ENCODE assay signal across 11 mouse cellular contexts in the genomic region with DNA sequence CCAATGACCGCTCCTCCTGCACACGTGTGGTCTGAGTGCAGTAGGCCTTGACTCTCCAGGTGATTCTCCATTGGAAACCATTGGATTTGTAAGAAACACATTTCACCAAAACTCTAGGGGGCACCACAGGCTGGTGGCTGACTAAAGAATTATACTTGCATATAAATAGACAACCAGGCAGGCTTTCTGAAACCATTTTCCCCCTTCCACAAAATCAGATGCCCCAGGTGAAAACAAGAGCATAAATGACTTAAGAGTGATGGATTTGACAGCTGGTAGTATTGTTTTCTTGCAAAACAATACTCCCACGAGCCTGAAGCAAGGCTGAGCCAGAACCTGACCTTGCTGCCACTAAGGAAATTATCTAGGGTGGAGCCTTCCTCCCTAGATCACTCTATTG. TPM values are rescaled to one million over a fixed set of nuclear protein-coding genes. Genes with fewer than 3 reads are reported as not detected.
A peak's percentile ranks its signal among the peaks of the same experiment; 100 is the strongest.
DNase-seq lines count a peak whose midpoint lies in the region; ATAC-seq and TF ChIP-seq lines count a peak whose summit lies in the region.
"Had no signal": no experiment of that assay in that cellular context is flagged by ENCODE, and none has a peak within 500 bp of the region (broad histone marks: within the 10 kb centered on the region; RNA-seq: fewer than 3 reads in every experiment).

No protein-coding gene starts in this region.

- no peaks in the 10 kb centered on the region for H3K4me1 ChIP-seq in lung, embryonic 14.5 days (ENCODE audit: insufficient read depth)
- H3K4me1 ChIP-seq in cortical plate, adult 2 months (ENCODE audit: control insufficient read depth, insufficient read depth, low read length) = peaks cover 5% of the 10 kb centered on the region
- H3K4me1 ChIP-seq: heart, embryonic 13.5 days had no signal

- H3K9ac ChIP-seq in lung, embryonic 14.5 days = no peak overlapping the region
- H3K9ac ChIP-seq: heart, embryonic 13.5 days; neural tube, embryonic 13.5 days had no signal

- H3K36me3 ChIP-seq in lung, embryonic 14.5 days (ENCODE audit: insufficient read depth) = no peaks in the 10 kb centered on the region
- H3K36me3 ChIP-seq: heart, embryonic 13.5 days; neural tube, embryonic 13.5 days had no signal

- no peak overlapping the region for H3K4me3 ChIP-seq in lung, embryonic 14.5 days (ENCODE audit: low read depth, low read length)
- no peak overlapping the region for H3K4me3 ChIP-seq in cortical plate, adult 2 months (ENCODE audit: insufficient read depth, low read length)
- H3K4me3 ChIP-seq: heart, embryonic 13.5 days; neural tube, embryonic 13.5 days had no signal

- H3K27me3 ChIP-seq in lung, embryonic 14.5 days (ENCODE audit: insufficient read depth, low read length) = no peaks in the 10 kb centered on the region
- H3K27me3 ChIP-seq: heart, embryonic 13.5 days; neural tube, embryonic 13.5 days had no signal

- H3K4me2 ChIP-seq in lung, embryonic 14.5 days = no peak overlapping the region
- H3K4me2 ChIP-seq: heart, embryonic 13.5 days; neural tube, embryonic 13.5 days had no signal

- whole genome bisulfite sequencing in lung, embryonic 14.5 days = 59% methylated on average over 3 of the region's 3 CpGs

- no peaks in the 10 kb centered on the region for H3K9me3 ChIP-seq in lung, embryonic 14.5 days (ENCODE audit: low read depth, low read length)
- H3K9me3 ChIP-seq: heart, embryonic 13.5 days; neural tube, embryonic 13.5 days had no signal

- no peak for TF ChIP-seq POLR2A in cortical plate, adult 2 months (IDR thresholded peaks at IDR 0.05; ENCODE audit: extremely low read depth, insufficient read depth, low read length)

- no peak overlapping the region for H3K27ac ChIP-seq in lung, embryonic 14.5 days (ENCODE audit: low read depth)
- no peak overlapping the region for H3K27ac ChIP-seq in cortical plate, adult 2 months (ENCODE audit: insufficient read depth, low read length)
- H3K27ac ChIP-seq: heart, embryonic 13.5 days; neural tube, embryonic 13.5 days had no signal

- DNase-seq in embryo, embryonic 10 days (ENCODE audit: low spot score) = peak; percentile 11
- no peak for DNase-seq in embryo, embryonic 9.5 days (ENCODE audit: extremely low spot score)
- DNase-seq in lung, embryonic 14.5 days = peak; percentile 13
- DNase-seq in lung, postnatal 14 days = no peak
- peak; percentile 18 for DNase-seq in skeletal muscle tissue, adult 2 months (ENCODE audit: low read depth, low spot score)
- DNase-seq in spleen, postnatal 10 days (ENCODE audit: low spot score in 2 of 2) = no peak
- no peak for DNase-seq in MN1 (ENCODE audit: low spot score)
- DNase-seq: lung, postnatal 36 days had no signal

- no peak for TF ChIP-seq CTCF in lung, embryonic 14.5 days (IDR thresholded peaks at IDR 0.05; ENCODE audit: low read depth)
- TF ChIP-seq CTCF in cortical plate, adult 2 months (IDR thresholded peaks at IDR 0.05; ENCODE audit: extremely low read depth, insufficient read depth, low read length) = peak; percentile 38; the same call in 1 of the 2 replicates

- ATAC-seq in lung, embryonic 14.5 days (ENCODE audit: insufficient read depth) = no peak

RNA-seq across cellular contexts. Expression of gene Otor, which starts 39.2 kb away (rescaled TPM):
- 1.0 and 1.3 TPM in 2 replicates for polyA plus RNA-seq in lung, embryonic 14.5 days (2014; fragmentation: Nextera tagmentation; extraction: Ambion mirVana)
- not detected in 2 replicates for polyA plus RNA-seq in cortical plate, adult 2 months (2012; rRNA removed)

RNA-seq across cellular contexts. Expression of gene Snrpb2, which starts 54.6 kb away (rescaled TPM):
- 85.2 and 91.0 TPM in 2 replicates for polyA plus RNA-seq in lung, embryonic 14.5 days (2014; fragmentation: Nextera tagmentation; extraction: Ambion mirVana)
- polyA plus RNA-seq in cortical plate, adult 2 months (2012; rRNA removed) = 28.3 and 30.0 TPM in 2 replicates

Comparison
In these comparisons a context has a peak if more than half of its experiments do, and no peak if none do; other contexts are left out.
1. DNase-seq: peak in embryo, embryonic 10 days (single experiment), lung, embryonic 14.5 days (single experiment) and skeletal muscle tissue, adult 2 months (single experiment); none in embryo, embryonic 9.5 days (single experiment), lung, postnatal 14 days (single experiment), spleen, postnatal 10 days (0 of 2) and MN1 (single experiment).